Mouse (Mus musculus): ENCODE measurements at regions not wholly inside any gene's neighbourhood (a gene's known extent, or its start where the extent isn't known, plus 50 kb on each side); places are given as distances from the start of the nearest gene placed in this dataset.
A peak's percentile ranks its signal among the peaks of the same experiment; 100 is the strongest.

DNA sequence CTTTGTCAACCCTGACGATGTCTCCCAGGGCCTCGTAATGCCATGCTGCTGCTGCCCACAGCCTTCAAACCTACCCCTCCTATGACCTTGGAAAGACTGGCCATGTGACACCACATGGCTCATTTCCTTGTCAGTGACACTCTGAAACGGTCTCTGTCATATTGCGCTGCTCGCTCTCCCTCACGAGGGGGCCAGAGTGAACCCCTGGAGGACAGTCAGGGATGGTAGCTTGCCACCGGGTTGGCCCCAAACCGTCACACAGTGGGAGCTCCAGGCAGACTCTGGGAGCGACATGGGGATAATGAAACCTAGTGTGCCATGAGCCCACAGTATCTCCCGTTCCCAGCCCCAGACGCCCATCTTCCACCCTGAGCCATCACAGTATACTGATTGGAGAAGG is 188.8 kb downstream of the Bmp7 start:
- ATAC-seq (ENCODE audit: low FRiP score) (no peak), DNase-seq (ENCODE audit: low spot score) (no peak)
- Histone ChIP-seq H3K9ac (replicated peaks; ENCODE audit: low read length, poor library complexity, severe bottlenecking) (no peak overlapping the region), H3K27me3 (ENCODE audit: insufficient read depth, low read length) (peaks cover 22% of the 10 kb centered on the region), H3K4me2 (ENCODE audit: low read depth, low read length, poor library complexity, severe bottlenecking) (no peak overlapping the region), H3K36me3 (ENCODE audit: insufficient read depth, low read length) (no peaks in the 10 kb centered on the region), H3K4me3 (ENCODE audit: low read depth, low read length) (no peak overlapping the region), H3K4me1 (ENCODE audit: insufficient read depth, low read length) (0 out of 2 replicates have a peak, but pooled peaks cover 3% of the 10 kb centered on the region), H3K9me3 (ENCODE audit: low read length) (no peaks in the 10 kb centered on the region), H3K27ac (ENCODE audit: low read depth, low read length) (no peak overlapping the region)
- 83% methylated on average over 11 of the region's 11 CpGs for WGBS
- TF ChIP-seq CTCF (IDR thresholded peaks at IDR 0.05) = no peak

GRCm38 (mm10) chr2:172755686-172756471 is 184.2 kb downstream of the Bmp7 start:
- Histone ChIP-seq H3K4me3 (ENCODE audit: low read depth, low read length) (no peak overlapping the region), H3K9me3 (ENCODE audit: low read length) (no peaks in the 10 kb centered on the region), H3K36me3 (ENCODE audit: insufficient read depth, low read length) (no peaks in the 10 kb centered on the region), H3K9ac (replicated peaks; ENCODE audit: low read length, poor library complexity, severe bottlenecking) (no peak overlapping the region), H3K4me1 (ENCODE audit: insufficient read depth, low read length) (0 out of 2 replicates have a peak, but pooled peaks cover 3% of the 10 kb centered on the region), H3K4me2 (ENCODE audit: low read depth, low read length, poor library complexity, severe bottlenecking) (no peak overlapping the region), H3K27me3 (ENCODE audit: insufficient read depth, low read length) (peaks cover 48% of the 10 kb centered on the region), H3K27ac (ENCODE audit: low read depth, low read length) (no peak overlapping the region)
- DNase-seq (ENCODE audit: low spot score) (no peak), ATAC-seq (ENCODE audit: low FRiP score) (no peak)
- no peak; the same call in 1 of the 2 replicates for TF ChIP-seq CTCF (IDR thresholded peaks at IDR 0.05)
- 52% methylated on average over 15 of the region's 15 CpGs for WGBS

DNA sequence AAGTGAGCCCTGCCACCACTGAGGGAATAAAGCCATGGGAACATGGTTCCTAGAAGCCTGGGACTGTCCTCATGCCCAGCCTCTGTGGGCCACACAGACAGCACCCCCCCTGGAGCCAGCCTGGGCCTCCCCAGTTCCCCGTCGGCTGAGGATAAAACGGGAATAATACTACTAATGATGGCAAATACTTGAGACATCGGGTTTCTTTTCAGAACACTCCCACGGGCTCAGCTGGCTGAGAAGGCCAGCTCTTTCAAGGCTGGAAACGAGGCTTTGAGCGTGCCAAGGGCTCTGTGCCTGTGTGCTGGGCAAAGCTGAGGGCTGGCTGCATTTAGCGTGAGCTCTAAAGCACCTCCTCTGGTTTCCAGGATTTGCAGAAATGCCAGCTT is 183.7 kb downstream of the Bmp7 start:
- Histone ChIP-seq H3K4me3 (ENCODE audit: low read depth, low read length) (no peak overlapping the region), H3K4me1 (ENCODE audit: insufficient read depth, low read length) (0 out of 2 replicates have a peak, but pooled peaks cover 3% of the 10 kb centered on the region), H3K9me3 (ENCODE audit: low read length) (no peaks in the 10 kb centered on the region), H3K27me3 (ENCODE audit: insufficient read depth, low read length) (peaks cover 51% of the 10 kb centered on the region), H3K9ac (replicated peaks; ENCODE audit: low read length, poor library complexity, severe bottlenecking) (no peak overlapping the region), H3K27ac (ENCODE audit: low read depth, low read length) (no peak overlapping the region), H3K36me3 (ENCODE audit: insufficient read depth, low read length) (no peaks in the 10 kb centered on the region), H3K4me2 (ENCODE audit: low read depth, low read length, poor library complexity, severe bottlenecking) (no peak overlapping the region)
- DNase-seq (ENCODE audit: low spot score) = peak; percentile 52
- WGBS = 16% methylated on average over 8 of the region's 8 CpGs
- ATAC-seq (ENCODE audit: low FRiP score) = 0 out of 2 replicates have a peak, but pooled peaks have one; percentile 49
- no peak for TF ChIP-seq CTCF (IDR thresholded peaks at IDR 0.05)

- DNase-seq (ENCODE audit: low spot score) = peak; percentile 68
- H3K27me3 ChIP-seq (ENCODE audit: insufficient read depth, low read length) = peaks cover 43% of the 10 kb centered on the region
- H3K4me2 ChIP-seq (ENCODE audit: low read depth, low read length, poor library complexity, severe bottlenecking) = no peak overlapping the region
- peak; percentile 78 for TF ChIP-seq CTCF (IDR thresholded peaks at IDR 0.05)
- H3K4me3 ChIP-seq (ENCODE audit: low read depth, low read length) = no peak overlapping the region
- 18% methylated on average over 9 of the region's 9 CpGs for WGBS
- no peak for ATAC-seq (ENCODE audit: low FRiP score)
- H3K36me3 ChIP-seq (ENCODE audit: insufficient read depth, low read length) = no peaks in the 10 kb centered on the region
- H3K9ac ChIP-seq (replicated peaks; ENCODE audit: low read length, poor library complexity, severe bottlenecking) = no peak overlapping the region
- no peaks in the 10 kb centered on the region for H3K9me3 ChIP-seq (ENCODE audit: low read length)
- 0 out of 2 replicates have a peak, but pooled peaks cover 3% of the 10 kb centered on the region for H3K4me1 ChIP-seq (ENCODE audit: insufficient read depth, low read length)
- no peak overlapping the region for H3K27ac ChIP-seq (ENCODE audit: low read depth, low read length)
Observed at GRCm38 (mm10) chr2:172758497-172758896, 181.6 kb downstream of the Bmp7 start.

DNA sequence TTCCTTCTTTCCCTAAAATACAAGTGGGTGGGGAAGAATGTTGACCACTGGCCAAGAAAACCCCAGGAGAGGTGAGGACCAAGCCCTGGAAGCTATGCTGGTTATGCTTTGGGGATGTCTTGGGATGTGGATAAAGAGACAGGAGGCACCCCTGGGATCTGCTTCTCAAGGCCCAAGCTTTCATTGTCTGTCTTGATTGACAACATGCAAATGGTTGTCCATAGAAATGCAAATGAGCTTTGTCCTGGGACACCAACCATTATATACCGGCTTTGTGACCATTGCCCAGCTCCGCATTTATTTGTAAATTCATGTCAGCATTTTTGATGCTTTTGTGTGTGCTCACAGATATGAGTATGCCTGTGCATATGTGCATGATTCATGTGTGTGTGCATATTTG is 174.9 kb downstream of the Bmp7 start:
- H3K4me1 ChIP-seq (ENCODE audit: insufficient read depth, low read length) = no peaks in the 10 kb centered on the region
- H3K9me3 ChIP-seq (ENCODE audit: low read length) = no peaks in the 10 kb centered on the region
- no peak for DNase-seq (ENCODE audit: low spot score)
- no peaks in the 10 kb centered on the region for H3K36me3 ChIP-seq (ENCODE audit: insufficient read depth, low read length)
- H3K4me2 ChIP-seq (ENCODE audit: low read depth, low read length, poor library complexity, severe bottlenecking) = no peak overlapping the region
- 31% methylated on average over 2 of the region's 2 CpGs for WGBS
- no peak overlapping the region for H3K9ac ChIP-seq (replicated peaks; ENCODE audit: low read length, poor library complexity, severe bottlenecking)
- H3K4me3 ChIP-seq (ENCODE audit: low read depth, low read length) = no peak overlapping the region
- no peak overlapping the region for H3K27ac ChIP-seq (ENCODE audit: low read depth, low read length)
- peaks cover 4% of the 10 kb centered on the region; the same call in 1 of the 2 replicates for H3K27me3 ChIP-seq (ENCODE audit: insufficient read depth, low read length)
- no peak for ATAC-seq (ENCODE audit: low FRiP score)
- no peak for TF ChIP-seq CTCF (IDR thresholded peaks at IDR 0.05)

- Histone ChIP-seq H3K4me2 (ENCODE audit: low read depth, low read length, poor library complexity, severe bottlenecking) (no peak overlapping the region), H3K4me1 (ENCODE audit: insufficient read depth, low read length) (no peaks in the 10 kb centered on the region), H3K27me3 (ENCODE audit: insufficient read depth, low read length) (peaks cover 2% of the 10 kb centered on the region; the same call in 1 of the 2 replicates), H3K36me3 (ENCODE audit: insufficient read depth, low read length) (no peaks in the 10 kb centered on the region), H3K4me3 (ENCODE audit: low read depth, low read length) (no peak overlapping the region), H3K27ac (ENCODE audit: low read depth, low read length) (no peak overlapping the region), H3K9me3 (ENCODE audit: low read length) (no peaks in the 10 kb centered on the region), H3K9ac (replicated peaks; ENCODE audit: low read length, poor library complexity, severe bottlenecking) (no peak overlapping the region)
- peak; percentile 44; the same call in 1 of the 2 replicates for ATAC-seq (ENCODE audit: low FRiP score)
- DNase-seq (ENCODE audit: low spot score) = peak; percentile 30
- 30% methylated on average over 7 of the region's 7 CpGs for WGBS
- no peak for TF ChIP-seq CTCF (IDR thresholded peaks at IDR 0.05)
Observed at GRCm38 (mm10) chr2:172766403-172766802, 173.7 kb downstream of the Bmp7 start.

All from midbrain, postnatal 0 days (tissue).